Mouse (Mus musculus) liver, embryonic 15.5 days (tissue): Measurements from ENCODE around the gene Polrmt. TPM values are rescaled to one million over a fixed set of nuclear protein-coding genes. Genes with fewer than 3 reads are reported as not detected.

ENCODE experiments used
- ATAC-seq: fragments of 200-750 bp; cut with Nextera tagmentation; 2 replicates; pipeline ENCODE4 v1.8.0; 2017; ENCODE audit warnings: moderate number of reproducible peaks, mild to moderate bottlenecking, moderate library complexity; ENCODE audit not compliant: insufficient read depth
- H3K27ac ChIP-seq: fragments of 300-500 bp; sonication (generic); replicated peaks from 2 replicates; pipeline ENCODE4 v1.5.1; 2015; ENCODE audit warnings: mild to moderate bottlenecking, inconsistent platforms
- H3K27me3 ChIP-seq: fragments of 300-500 bp; sonication (generic); 2 replicates; pipeline ENCODE4 v1.6.1; 2015; ENCODE audit warnings: mild to moderate bottlenecking, inconsistent platforms
- H3K36me3 ChIP-seq: fragments of 300-500 bp; sonication (generic); replicated peaks from 2 replicates; pipeline ENCODE4 v1.6.1; 2015; ENCODE audit warnings: moderate library complexity, mild to moderate bottlenecking, inconsistent platforms
- H3K4me1 ChIP-seq: fragments of 300-500 bp; sonication (generic); replicated peaks from 2 replicates; pipeline ENCODE4 v1.6.1; 2015; ENCODE audit warnings: inconsistent platforms
- H3K4me2 ChIP-seq: fragments of 300-500 bp; sonication (generic); 2 replicates; pipeline ENCODE4 v1.6.1; 2015; ENCODE audit warnings: moderate library complexity, mild to moderate bottlenecking, inconsistent platforms
- H3K4me3 ChIP-seq: fragments of 300-500 bp; sonication (generic); replicated peaks from 2 replicates; pipeline ENCODE4 v1.5.1; 2015; ENCODE audit warnings: mild to moderate bottlenecking, inconsistent platforms
- H3K9ac ChIP-seq: fragments of 300-500 bp; sonication (generic); 2 replicates; pipeline ENCODE4 v1.6.1; 2015; ENCODE audit warnings: moderate library complexity, mild to moderate bottlenecking, inconsistent platforms
- H3K9me3 ChIP-seq: fragments of 300-500 bp; sonication (generic); replicated peaks from 2 replicates; pipeline ENCODE4 v1.6.1; 2016; ENCODE audit warnings: inconsistent platforms
- WGBS: fragments of 180-500 bp; shearing (Covaris S2); methylation state at CpG from one replicate; pipeline ENCODE4 v1.1.7; 2015; ENCODE audit warnings: mixed read lengths; ENCODE audit not compliant: insufficient replicate concordance; 5-methylcytosine and 5-hydroxymethylcytosine counted together
- polyA plus RNA-seq: library from polyadenylated mRNA; unstranded; fragments of >200 nt; fragmentation: Nextera tagmentation; extraction: Ambion mirVana; gene quantifications from 2 replicates; pipeline ENCODE4 v1.2.1, GENCODE M21; 2015

Gene Polrmt
- polyA plus RNA-seq, 1 experiment from 2014 or later = 15.6 TPM

- H3K27ac ChIP-seq = no peak overlapping the region
- 80% methylated on average over 2 of the region's 2 CpGs for WGBS
- no peaks in the 10 kb centered on the region for H3K9me3 ChIP-seq
- H3K4me3 ChIP-seq = no peak overlapping the region
- no peak for ATAC-seq
- no peak overlapping the region for H3K4me2 ChIP-seq
- peaks cover 34% of the 10 kb centered on the region for H3K27me3 ChIP-seq
- H3K36me3 ChIP-seq = no peaks in the 10 kb centered on the region
- H3K9ac ChIP-seq = no peak overlapping the region
- H3K4me1 ChIP-seq = peaks cover 14% of the 10 kb centered on the region
These were observed 26.8 kb upstream of the Polrmt start for GRCm38 (mm10) chr10:79773208-79773607.

GRCm38 (mm10) chr10:79772320-79772719, 25.9 kb upstream of the Polrmt start:
- WGBS = 85% methylated on average over 3 of the region's 3 CpGs
- Histone ChIP-seq H3K9ac (no peak overlapping the region), H3K4me2 (no peak overlapping the region), H3K36me3 (no peaks in the 10 kb centered on the region), H3K4me3 (no peak overlapping the region), H3K9me3 (no peaks in the 10 kb centered on the region), H3K27me3 (peaks cover 25% of the 10 kb centered on the region), H3K4me1 (peaks cover 19% of the 10 kb centered on the region), H3K27ac (no peak overlapping the region)
- no peak for ATAC-seq

- Histone ChIP-seq H3K9me3 (no peaks in the 10 kb centered on the region), H3K36me3 (no peaks in the 10 kb centered on the region), H3K27ac (no peak overlapping the region), H3K4me2 (no peak overlapping the region), H3K4me1 (peaks cover 35% of the 10 kb centered on the region), H3K4me3 (no peak overlapping the region), H3K27me3 (peaks cover 10% of the 10 kb centered on the region; the same call in 1 of the 2 replicates), H3K9ac (no peak overlapping the region)
- ATAC-seq = no peak
- 52% methylated on average over 4 of the region's 4 CpGs for WGBS
These were observed 22.9 kb upstream of the Polrmt start for GRCm38 (mm10) chr10:79769329-79769728.

- ATAC-seq = no peak
- Histone ChIP-seq H3K4me2 (peak overlapping the region; percentile 98; the same call in 1 of the 2 replicates), H3K9ac (no peak overlapping the region), H3K27ac (no peak overlapping the region), H3K27me3 (peaks cover 10% of the 10 kb centered on the region; the same call in 1 of the 2 replicates), H3K9me3 (no peaks in the 10 kb centered on the region), H3K4me1 (peaks cover 43% of the 10 kb centered on the region), H3K36me3 (no peaks in the 10 kb centered on the region; the same call in 1 of the 2 replicates), H3K4me3 (peak overlapping the region; percentile 97; the same call in 1 of the 2 replicates)
- 4% methylated on average over 5 of the region's 5 CpGs for WGBS
These were observed 22.0 kb upstream of the Polrmt start for GRCm38 (mm10) chr10:79768400-79768799.

- Histone ChIP-seq H3K4me3 (peak overlapping the region; percentile 97), H3K27ac (peak overlapping the region; percentile 88), H3K4me2 (peak overlapping the region; percentile 98), H3K27me3 (peaks cover 10% of the 10 kb centered on the region; the same call in 1 of the 2 replicates), H3K36me3 (peaks cover 1% of the 10 kb centered on the region), H3K9me3 (no peaks in the 10 kb centered on the region), H3K9ac (peak overlapping the region; percentile 91), H3K4me1 (peaks cover 48% of the 10 kb centered on the region)
- peak; percentile 38 for ATAC-seq
- WGBS = 9% methylated on average over 40 of the region's 40 CpGs
These were observed 21.2 kb upstream of the Polrmt start for GRCm38 (mm10) chr10:79767372-79768244.

GRCm38 (mm10) chr10:79766508-79767325, 20.3 kb upstream of the Polrmt start, which contains the start of gene Rnf126:
TSS of gene Rnf126 (minus strand) at chr10:79766952.
- H3K4me1 ChIP-seq = peaks cover 48% of the 10 kb centered on the region
- peak within 1 kb of the TSS; percentile 91 for H3K9ac ChIP-seq
- H3K9me3 ChIP-seq = no peaks in the 10 kb centered on the region
- H3K36me3 ChIP-seq = peaks cover 10% of the 10 kb centered on the region
- under 1% methylated on average over 101 of the region's 101 CpGs for WGBS
- H3K27me3 ChIP-seq = peaks cover 3% of the 10 kb centered on the region; the same call in 1 of the 2 replicates
- peak; percentile 91 for ATAC-seq
- peak within 1 kb of the TSS; percentile 98 for H3K4me2 ChIP-seq
- H3K27ac ChIP-seq = peak within 1 kb of the TSS; percentile 88
- H3K4me3 ChIP-seq = peak within 1 kb of the TSS; percentile 97

GRCm38 (mm10) chr10:79766001-79766507, 19.7 kb upstream of the Polrmt start:
- H3K9ac ChIP-seq = peak overlapping the region; percentile 91
- peak overlapping the region; percentile 88 for H3K27ac ChIP-seq
- peaks cover 48% of the 10 kb centered on the region for H3K4me1 ChIP-seq
- 4% methylated on average over 16 of the region's 16 CpGs for WGBS
- no peaks in the 10 kb centered on the region for H3K9me3 ChIP-seq
- H3K36me3 ChIP-seq = peaks cover 17% of the 10 kb centered on the region
- H3K4me2 ChIP-seq = peak overlapping the region; percentile 98
- peaks cover 3% of the 10 kb centered on the region; the same call in 1 of the 2 replicates for H3K27me3 ChIP-seq
- peak overlapping the region; percentile 97 for H3K4me3 ChIP-seq
- ATAC-seq = no peak

- Histone ChIP-seq H3K4me2 (peak overlapping the region; percentile 98), H3K27ac (0 out of 2 replicates have a peak overlapping the region, but pooled peaks have one; percentile 88), H3K27me3 (no peaks in the 10 kb centered on the region), H3K4me1 (peaks cover 48% of the 10 kb centered on the region), H3K4me3 (peak overlapping the region; percentile 97), H3K9ac (peak overlapping the region; percentile 91), H3K9me3 (no peaks in the 10 kb centered on the region), H3K36me3 (peaks cover 25% of the 10 kb centered on the region)
- no peak for ATAC-seq
- 57% methylated on average over 2 of the region's 2 CpGs for WGBS
These were observed 18.9 kb upstream of the Polrmt start for GRCm38 (mm10) chr10:79765228-79765745.

GRCm38 (mm10) chr10:79764234-79764633, 17.9 kb upstream of the Polrmt start:
- no peak overlapping the region for H3K9ac ChIP-seq
- H3K4me1 ChIP-seq = peaks cover 48% of the 10 kb centered on the region
- H3K4me2 ChIP-seq = no peak overlapping the region
- H3K4me3 ChIP-seq = no peak overlapping the region
- peaks cover 33% of the 10 kb centered on the region for H3K36me3 ChIP-seq
- WGBS = 65% methylated on average over 7 of the region's 7 CpGs
- H3K9me3 ChIP-seq = no peaks in the 10 kb centered on the region
- H3K27ac ChIP-seq = no peak overlapping the region
- ATAC-seq = no peak
- H3K27me3 ChIP-seq = no peaks in the 10 kb centered on the region

GRCm38 (mm10) chr10:79762875-79763274, 16.5 kb upstream of the Polrmt start:
- ATAC-seq = no peak
- peaks cover 40% of the 10 kb centered on the region for H3K4me1 ChIP-seq
- no peak overlapping the region for H3K4me2 ChIP-seq
- H3K4me3 ChIP-seq = no peak overlapping the region
- no peak overlapping the region for H3K27ac ChIP-seq
- no peaks in the 10 kb centered on the region for H3K27me3 ChIP-seq
- H3K36me3 ChIP-seq = peaks cover 47% of the 10 kb centered on the region
- no peaks in the 10 kb centered on the region for H3K9me3 ChIP-seq
- no peak overlapping the region for H3K9ac ChIP-seq
- 70% methylated on average over 3 of the region's 3 CpGs for WGBS
